Mouse (Mus musculus): ENCODE measurements around the gene Olfr545.

Olfr545 gene

GRCm38 (mm10) chr7:102478425-102478824 is 20.9 kb downstream of the Olfr545 start:
- DNase-seq: no peak

GRCm38 (mm10) chr7:102477377-102477776 is 22.0 kb downstream of the Olfr545 start:
- no peak for DNase-seq

- DNase-seq: no peak
Observed at GRCm38 (mm10) chr7:102476601-102477000, 22.8 kb downstream of the Olfr545 start.

GRCm38 (mm10) chr7:102472675-102473074 is 26.7 kb downstream of the Olfr545 start:
- no peak for DNase-seq

GRCm38 (mm10) chr7:102467566-102467965 is 31.8 kb downstream of the Olfr545 start:
- DNase-seq: no peak

- no peak for DNase-seq
Observed at GRCm38 (mm10) chr7:102458618-102459380, 40.6 kb downstream of the Olfr545 start.

- no peak for DNase-seq
Observed at GRCm38 (mm10) chr7:102446438-102446837, 52.9 kb downstream of the Olfr545 start.

- DNase-seq: no peak
Observed at GRCm38 (mm10) chr7:102444301-102444700, 55.1 kb downstream of the Olfr545 start.

- no peak for DNase-seq
Observed at GRCm38 (mm10) chr7:102442432-102442831, 56.9 kb downstream of the Olfr545 start.

- DNase-seq: peak; percentile 87 to 94
Observed at GRCm38 (mm10) chr7:102441657-102442391, 57.5 kb downstream of the Olfr545 start, which contains the start of gene Rrm1. Rrm1 (plus strand) TSS chr7:102441695.

Data from thymus, adult 18-20 months (tissue).